Mouse (Mus musculus): ENCODE measurements at regions not wholly inside any gene's neighbourhood (a gene's known extent, or its start where the extent isn't known, plus 50 kb on each side); places are given as distances from the start of the nearest gene placed in this dataset.

DNA sequence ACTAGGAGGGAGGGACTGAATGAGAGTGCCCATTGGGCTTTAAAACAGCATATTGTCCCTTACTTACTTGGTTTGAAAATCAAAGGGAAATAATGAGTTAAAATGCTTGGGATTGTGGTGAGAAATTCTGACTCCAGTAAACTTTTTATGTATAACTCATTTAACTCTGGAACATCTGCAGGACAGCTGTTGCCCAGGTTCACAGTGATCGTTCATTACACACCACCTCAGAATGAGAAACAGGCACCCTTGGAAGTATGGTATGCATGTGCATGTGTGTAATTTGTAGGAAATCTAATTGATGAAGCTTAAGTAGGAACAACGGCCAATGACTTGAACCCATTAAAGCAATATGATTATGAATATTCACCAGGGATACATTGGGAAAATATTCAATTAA, 210.4 kb upstream of the Thbs1 start:
- Histone ChIP-seq H3K36me3 (replicated peaks) (no peaks in the 10 kb centered on the region), H3K9me3 (replicated peaks) (peaks cover 6% of the 10 kb centered on the region), H3K27me3 (ENCODE audit: insufficient read depth, low read length) (no peaks in the 10 kb centered on the region), H3K4me1 (ENCODE audit: insufficient read depth, low read depth, low read length) (no peaks in the 10 kb centered on the region), H3K4me3 (ENCODE audit: low read depth, low read length) (no peak overlapping the region)
- TF ChIP-seq TAL1 (conservative IDR thresholded peaks at IDR 0.05; ENCODE audit: low read depth, low read length) (no peak), GATA2 (IDR thresholded peaks at IDR 0.05; ENCODE audit: borderline replicate concordance, low read depth, low read length) (no peak), GATA1 (IDR thresholded peaks at IDR 0.05; ENCODE audit: borderline replicate concordance, low read length) (no peak), POLR2AphosphoS5 (IDR thresholded peaks at IDR 0.05; ENCODE audit: insufficient replicate concordance, low read depth, low read length) (no peak), CTCF (IDR thresholded peaks at IDR 0.05; ENCODE audit: low read depth, low read length) (no peak)
- DNase-seq (ENCODE audit: low spot score) (no peak), ATAC-seq (ENCODE audit: extremely low read depth, insufficient number of reproducible peaks, low FRiP score, poor library complexity, severe bottlenecking) (no peak)

DNA sequence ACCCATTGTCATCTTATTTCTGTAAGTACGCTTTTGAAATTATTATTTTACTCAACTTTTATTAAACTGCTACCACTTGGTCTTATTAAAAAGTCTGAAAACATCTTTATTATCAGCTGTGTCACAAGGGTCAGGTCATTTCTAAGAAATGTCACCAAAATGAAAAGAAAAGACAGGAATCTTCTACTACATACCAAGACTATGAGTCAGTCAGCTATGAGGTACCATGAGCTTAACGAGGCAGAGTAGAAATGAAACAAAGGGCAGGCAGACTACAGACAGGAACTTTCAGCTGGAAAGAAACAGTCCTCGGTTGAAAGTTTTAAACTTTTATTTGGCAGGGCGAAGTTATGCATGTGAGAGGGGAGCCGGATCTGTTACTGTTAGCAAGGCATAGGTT, 208.8 kb upstream of the Thbs1 start:
- no peak overlapping the region for H3K4me3 ChIP-seq (ENCODE audit: low read depth, low read length)
- no peak for TF ChIP-seq TAL1 (conservative IDR thresholded peaks at IDR 0.05; ENCODE audit: low read depth, low read length)
- no peak for TF ChIP-seq GATA1 (IDR thresholded peaks at IDR 0.05; ENCODE audit: borderline replicate concordance, low read length)
- TF ChIP-seq CTCF (IDR thresholded peaks at IDR 0.05; ENCODE audit: low read depth, low read length): no peak
- TF ChIP-seq POLR2AphosphoS5 (IDR thresholded peaks at IDR 0.05; ENCODE audit: insufficient replicate concordance, low read depth, low read length): no peak
- ATAC-seq (ENCODE audit: extremely low read depth, insufficient number of reproducible peaks, low FRiP score, poor library complexity, severe bottlenecking): no peak

DNA sequence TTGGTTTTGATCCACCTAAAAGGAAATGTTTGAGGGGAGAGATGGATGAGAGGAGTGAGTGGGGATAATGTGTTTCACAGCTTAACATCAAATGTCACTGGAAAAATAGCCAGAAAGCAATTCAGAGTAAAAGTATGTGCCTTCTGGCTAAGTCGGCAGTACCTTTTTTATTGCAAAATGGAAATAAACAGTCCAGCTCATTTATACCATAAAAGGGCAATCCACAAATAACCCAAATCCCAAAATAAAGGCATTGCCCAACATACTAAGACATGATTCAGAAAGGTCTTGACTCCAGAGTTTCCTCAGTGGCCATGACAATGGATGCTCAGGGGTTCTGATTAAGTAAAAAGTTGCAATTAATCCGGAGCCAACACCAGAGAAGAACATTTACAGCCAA, 208.0 kb upstream of the Thbs1 start:
- TF ChIP-seq TAL1 (conservative IDR thresholded peaks at IDR 0.05; ENCODE audit: low read depth, low read length): no peak
- TF ChIP-seq CTCF (IDR thresholded peaks at IDR 0.05; ENCODE audit: low read depth, low read length): no peak
- TF ChIP-seq GATA2 (IDR thresholded peaks at IDR 0.05; ENCODE audit: borderline replicate concordance, low read depth, low read length): no peak
- TF ChIP-seq POLR2AphosphoS5 (IDR thresholded peaks at IDR 0.05; ENCODE audit: insufficient replicate concordance, low read depth, low read length): no peak
- TF ChIP-seq GATA1 (IDR thresholded peaks at IDR 0.05; ENCODE audit: borderline replicate concordance, low read length): no peak
- Histone ChIP-seq H3K9me3 (replicated peaks) (peaks cover 9% of the 10 kb centered on the region), H3K4me1 (ENCODE audit: insufficient read depth, low read depth, low read length) (no peaks in the 10 kb centered on the region), H3K27me3 (ENCODE audit: insufficient read depth, low read length) (no peaks in the 10 kb centered on the region), H3K4me3 (ENCODE audit: low read depth, low read length) (no peak overlapping the region), H3K36me3 (replicated peaks) (no peaks in the 10 kb centered on the region)
- DNase-seq (ENCODE audit: low spot score) (no peak), ATAC-seq (ENCODE audit: extremely low read depth, insufficient number of reproducible peaks, low FRiP score, poor library complexity, severe bottlenecking) (no peak)

More for the DNA sequence above, 208.8 kb upstream of the Thbs1 start:
- no peak for DNase-seq (ENCODE audit: low spot score)
- Histone ChIP-seq H3K9me3 (replicated peaks) (peaks cover 9% of the 10 kb centered on the region), H3K27me3 (ENCODE audit: insufficient read depth, low read length) (no peaks in the 10 kb centered on the region), H3K36me3 (replicated peaks) (no peaks in the 10 kb centered on the region), H3K4me1 (ENCODE audit: insufficient read depth, low read depth, low read length) (no peaks in the 10 kb centered on the region)

DNA sequence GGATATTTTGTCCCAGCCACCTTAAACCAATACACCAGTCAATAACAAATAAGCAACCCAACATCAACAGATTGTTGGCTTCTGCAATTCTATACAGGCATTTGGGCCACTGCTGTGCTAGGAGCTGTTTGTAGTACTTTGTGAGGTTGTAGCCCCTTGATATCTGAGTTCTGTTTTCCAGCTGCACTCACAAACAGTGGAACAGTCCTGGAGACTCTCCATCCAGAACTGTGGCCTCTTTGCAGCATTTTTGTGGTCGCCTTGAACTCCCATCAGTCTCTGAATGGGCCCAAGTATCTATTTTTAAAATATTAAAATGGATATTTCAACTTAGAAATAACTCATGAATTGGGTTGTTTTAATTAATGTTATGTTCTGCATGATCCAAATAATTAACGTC, 205.2 kb upstream of the Thbs1 start:
- Histone ChIP-seq H3K27me3 (ENCODE audit: insufficient read depth, low read length) (no peaks in the 10 kb centered on the region), H3K4me3 (ENCODE audit: low read depth, low read length) (no peak overlapping the region), H3K36me3 (replicated peaks) (no peaks in the 10 kb centered on the region), H3K9me3 (replicated peaks) (peaks cover 11% of the 10 kb centered on the region), H3K4me1 (ENCODE audit: insufficient read depth, low read depth, low read length) (no peaks in the 10 kb centered on the region)
- TF ChIP-seq POLR2AphosphoS5 (IDR thresholded peaks at IDR 0.05; ENCODE audit: insufficient replicate concordance, low read depth, low read length): no peak
- TF ChIP-seq TAL1 (conservative IDR thresholded peaks at IDR 0.05; ENCODE audit: low read depth, low read length): no peak
- TF ChIP-seq CTCF (IDR thresholded peaks at IDR 0.05; ENCODE audit: low read depth, low read length): no peak
- TF ChIP-seq GATA1 (IDR thresholded peaks at IDR 0.05; ENCODE audit: borderline replicate concordance, low read length): no peak
- no peak for TF ChIP-seq GATA2 (IDR thresholded peaks at IDR 0.05; ENCODE audit: borderline replicate concordance, low read depth, low read length)
- DNase-seq (ENCODE audit: low spot score): no peak
- no peak for ATAC-seq (ENCODE audit: extremely low read depth, insufficient number of reproducible peaks, low FRiP score, poor library complexity, severe bottlenecking)

DNA sequence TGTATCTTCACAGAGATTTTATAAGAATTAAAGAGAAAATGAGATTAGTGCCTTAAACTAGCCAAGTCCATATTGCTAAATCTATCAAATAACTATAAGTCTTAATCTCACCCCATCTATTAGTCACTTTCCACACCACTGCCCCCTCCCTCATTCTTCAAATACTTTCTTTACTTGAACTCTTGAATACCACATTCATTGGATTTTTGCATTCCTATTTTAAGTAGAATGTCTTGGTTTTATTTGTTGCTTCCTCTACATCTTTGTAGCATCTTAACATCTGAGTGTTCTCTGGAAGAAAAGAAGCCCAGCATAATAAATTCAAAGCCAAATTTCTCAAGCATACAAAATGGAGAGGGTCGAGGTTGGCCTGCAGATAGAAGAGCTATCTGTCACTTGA, 200.9 kb upstream of the Thbs1 start:
- Histone ChIP-seq H3K4me1 (ENCODE audit: insufficient read depth, low read depth, low read length) (no peaks in the 10 kb centered on the region), H3K27me3 (ENCODE audit: insufficient read depth, low read length) (no peaks in the 10 kb centered on the region)
- TF ChIP-seq CTCF (IDR thresholded peaks at IDR 0.05; ENCODE audit: low read depth, low read length) (no peak), TAL1 (conservative IDR thresholded peaks at IDR 0.05; ENCODE audit: low read depth, low read length) (no peak), GATA2 (IDR thresholded peaks at IDR 0.05; ENCODE audit: borderline replicate concordance, low read depth, low read length) (no peak), POLR2AphosphoS5 (IDR thresholded peaks at IDR 0.05; ENCODE audit: insufficient replicate concordance, low read depth, low read length) (no peak), GATA1 (IDR thresholded peaks at IDR 0.05; ENCODE audit: borderline replicate concordance, low read length) (no peak)

DNA sequence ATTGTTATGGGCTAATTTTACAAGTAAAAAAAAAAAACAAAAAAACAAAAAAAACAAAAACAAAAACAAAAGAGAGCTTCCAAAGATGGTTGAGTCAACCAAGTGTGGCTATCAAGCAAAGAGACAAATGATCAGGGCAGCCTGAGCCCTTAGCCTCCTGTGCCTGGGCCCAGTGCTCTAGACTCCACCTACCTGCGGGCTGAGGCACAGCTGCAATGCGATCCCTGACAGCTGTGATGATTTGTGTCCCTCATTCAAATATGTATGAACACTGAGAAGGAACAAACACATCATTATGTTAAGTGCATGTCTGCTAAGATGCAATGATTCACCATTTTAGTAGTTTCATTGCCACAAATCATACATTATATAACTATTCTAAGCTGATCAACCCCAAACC, 199.0 kb upstream of the Thbs1 start:
- TF ChIP-seq GATA1 (IDR thresholded peaks at IDR 0.05; ENCODE audit: borderline replicate concordance, low read length) (no peak), POLR2AphosphoS5 (IDR thresholded peaks at IDR 0.05; ENCODE audit: insufficient replicate concordance, low read depth, low read length) (no peak), CTCF (IDR thresholded peaks at IDR 0.05; ENCODE audit: low read depth, low read length) (no peak), TAL1 (conservative IDR thresholded peaks at IDR 0.05; ENCODE audit: low read depth, low read length) (no peak), GATA2 (IDR thresholded peaks at IDR 0.05; ENCODE audit: borderline replicate concordance, low read depth, low read length) (no peak)
- no peaks in the 10 kb centered on the region for H3K27me3 ChIP-seq (ENCODE audit: insufficient read depth, low read length)
- DNase-seq (ENCODE audit: low spot score) (no peak), ATAC-seq (ENCODE audit: extremely low read depth, insufficient number of reproducible peaks, low FRiP score, poor library complexity, severe bottlenecking) (no peak)
- H3K36me3 ChIP-seq (replicated peaks): no peaks in the 10 kb centered on the region
- no peak overlapping the region for H3K4me3 ChIP-seq (ENCODE audit: low read depth, low read length)
- no peaks in the 10 kb centered on the region for H3K4me1 ChIP-seq (ENCODE audit: insufficient read depth, low read depth, low read length)
- H3K9me3 ChIP-seq (replicated peaks): peaks cover 19% of the 10 kb centered on the region

More for the DNA sequence above, 200.9 kb upstream of the Thbs1 start:
- Histone ChIP-seq H3K4me3 (ENCODE audit: low read depth, low read length) (no peak overlapping the region), H3K9me3 (replicated peaks) (peaks cover 20% of the 10 kb centered on the region), H3K36me3 (replicated peaks) (no peaks in the 10 kb centered on the region)
- ATAC-seq (ENCODE audit: extremely low read depth, insufficient number of reproducible peaks, low FRiP score, poor library complexity, severe bottlenecking) (no peak), DNase-seq (ENCODE audit: low spot score) (no peak)

All from G1E (cell line).